Mouse (Mus musculus): ENCODE data around the gene Gm20716.

GRCm38 (mm10) chr2:168256506-168256905 is 26.3 kb upstream of the Gm20716 start:
- TF ChIP-seq CTCF (IDR thresholded peaks at IDR 0.05; ENCODE audit: borderline replicate concordance, insufficient read depth, low read length) (no peak), POLR2A (IDR thresholded peaks at IDR 0.05; ENCODE audit: low read depth, low read length) (no peak)

All from embryonic fibroblast, embryonic 13.5 days (primary cell).